Mouse (Mus musculus) embryonic fibroblast, embryonic 13.5 days (primary cell): ENCODE measurements around the gene Cpne1.

ENCODE experiments used
- CTCF ChIP-seq: IDR thresholded peaks from 2 replicates; pipeline ENCODE4 v1.5.1; 2011; ENCODE audit warnings: mild to moderate bottlenecking, control low read depth, low read length, moderate library complexity, borderline replicate concordance; ENCODE audit not compliant: insufficient read depth
- POLR2A ChIP-seq: IDR thresholded peaks from 2 replicates; pipeline ENCODE4 v1.6.1; 2011; ENCODE audit warnings: low read depth, mild to moderate bottlenecking, control low read depth, low read length, moderate library complexity

GRCm38 (mm10) chr2:156126992-156127391 is 15.2 kb upstream of the Cpne1 start, which contains the start of gene Gm28036:
- TF ChIP-seq CTCF (no peak), POLR2A (no peak)
